8 mouse cellular contexts compared by ENCODE assay signal in the genomic region with DNA sequence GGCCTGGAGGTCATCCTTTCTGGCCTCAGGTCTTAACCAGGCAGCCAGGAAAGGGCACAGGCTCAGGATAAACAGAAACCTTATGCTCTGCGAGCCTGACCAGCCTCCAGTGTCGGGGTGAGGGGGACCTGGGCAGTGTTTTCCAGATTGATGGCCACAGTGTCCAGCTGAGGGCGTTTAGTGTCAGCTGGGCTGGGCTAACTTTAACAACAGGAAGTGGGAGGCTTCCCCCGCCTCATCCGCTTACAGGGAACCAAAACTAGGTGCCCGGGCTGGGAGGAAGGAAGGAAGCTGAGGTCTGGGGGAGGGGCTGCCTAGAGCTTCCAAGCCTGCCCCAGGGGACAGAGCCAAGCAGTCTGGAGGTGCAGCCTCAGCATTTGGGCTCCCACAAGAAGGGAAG. TPM values are rescaled to one million over a fixed set of nuclear protein-coding genes. Genes with fewer than 3 reads are reported as not detected.
A peak's percentile ranks its signal among the peaks of the same experiment; 100 is the strongest.
DNase-seq lines count a peak whose midpoint lies in the region; ATAC-seq lines count a peak whose summit lies in the region.

No protein-coding gene starts in this region.

- peak overlapping the region; percentile 37; the same call in 1 of the 2 replicates for H3K9ac ChIP-seq in limb, embryonic 15.5 days
- H3K9ac ChIP-seq in midbrain, embryonic 15.5 days = peak overlapping the region; percentile 2; the same call in 1 of the 2 replicates

- ATAC-seq in limb, embryonic 15.5 days (ENCODE audit: insufficient number of reproducible peaks, low FRiP score, low TSS enrichment, low read depth) = no peak
- no peak for ATAC-seq in midbrain, embryonic 15.5 days (replicated peaks)

- peak overlapping the region; percentile 100 for H3K27ac ChIP-seq in limb, embryonic 15.5 days
- no peak overlapping the region for H3K27ac ChIP-seq in midbrain, embryonic 15.5 days

- H3K27me3 ChIP-seq in limb, embryonic 15.5 days = no peaks in the 10 kb centered on the region
- H3K27me3 ChIP-seq in midbrain, embryonic 15.5 days (replicated peaks) = no peaks in the 10 kb centered on the region

- DNase-seq in cerebellum, adult 9-10 months = peak; percentile 37
- no peak for DNase-seq in cerebellum, adult 11 months
- DNase-seq in embryo, embryonic 10.5 days (ENCODE audit: low spot score) = peak; percentile 75
- peak; percentile 96 for DNase-seq in heart, adult 8-10 months (ENCODE audit: low spot score)
- peak; percentile 93 for DNase-seq in kidney, adult 11 months
- DNase-seq in spleen, postnatal 4 days (ENCODE audit: low spot score in 2 of 2) = peak; percentile 75 to 79

- H3K4me3 ChIP-seq in limb, embryonic 15.5 days = peak overlapping the region; percentile 95
- no peak overlapping the region for H3K4me3 ChIP-seq in midbrain, embryonic 15.5 days

- WGBS in limb, embryonic 15.5 days = 8% methylated on average over 6 of the region's 6 CpGs
- 36% methylated on average over 6 of the region's 6 CpGs for WGBS in midbrain, embryonic 15.5 days

- H3K9me3 ChIP-seq in limb, embryonic 15.5 days = no peaks in the 10 kb centered on the region
- H3K9me3 ChIP-seq in midbrain, embryonic 15.5 days = no peaks in the 10 kb centered on the region

- peaks cover 45% of the 10 kb centered on the region for H3K36me3 ChIP-seq in limb, embryonic 15.5 days
- peaks cover 15% of the 10 kb centered on the region; the same call in 1 of the 2 replicates for H3K36me3 ChIP-seq in midbrain, embryonic 15.5 days (replicated peaks)

- H3K4me1 ChIP-seq in limb, embryonic 15.5 days = peaks cover 54% of the 10 kb centered on the region
- peaks cover 39% of the 10 kb centered on the region for H3K4me1 ChIP-seq in midbrain, embryonic 15.5 days

- peak overlapping the region; percentile 94 for H3K4me2 ChIP-seq in limb, embryonic 15.5 days
- H3K4me2 ChIP-seq in midbrain, embryonic 15.5 days = peak overlapping the region; percentile 93

RNA-seq across cellular contexts. Expression of a gene that starts 3.3 kb away (rescaled TPM):
- 10 to 100 TPM; 53.4 to 67.0 (median 62.7) TPM for total RNA-seq in heart, adult 8-10 months (2022)
- 39.0 and 47.0 TPM in 2 replicates for polyA plus RNA-seq in limb, embryonic 15.5 days (2015; fragmentation: Nextera tagmentation; extraction: Ambion mirVana)
- polyA plus RNA-seq in midbrain, embryonic 15.5 days (2015; fragmentation: Nextera tagmentation; extraction: Ambion mirVana) = 15.7 and 16.1 TPM in 2 replicates

RNA-seq across cellular contexts. Expression of a gene that starts 57.5 kb away (rescaled TPM):
- 100 to 1,000 TPM; 256 to 304 (median 274) TPM for total RNA-seq in heart, adult 8-10 months (2022)
- polyA plus RNA-seq in limb, embryonic 15.5 days (2015; fragmentation: Nextera tagmentation; extraction: Ambion mirVana) = 786 and 956 TPM in 2 replicates
- polyA plus RNA-seq in midbrain, embryonic 15.5 days (2015; fragmentation: Nextera tagmentation; extraction: Ambion mirVana) = 553 and 554 TPM in 2 replicates
